Mouse (Mus musculus) mouse trophoblast stem cell (cell line): Measurements from ENCODE around the gene Ifnk.

Experiments used
- in situ Hi-C, 2 experiments: fragments of 300-500 bp; cut with MseI, MboI; formaldehyde crosslinking; loops; 2 replicates in 1 of 2; 3 replicates in 1 of 2; pipeline ENCODE4 v1.15.1; 2025

The Ifnk gene

GRCm38 (mm10) chr4:35151756-35152155 lies at the start of gene Ifnk:
Gene Ifnk (plus strand): TSS chr4:35152056.
- in situ Hi-C loops, result loop anchor here in 1 of 2 experiments (10.0 kb wide), 1 partner anchor 197 kb away; no protein-coding TSS in a partner anchor

GRCm38 (mm10) chr4:35105115-35105773 lies 46.6 kb upstream of the Ifnk start:
- in situ Hi-C loops, result no loop called here

- in situ Hi-C loops, result no loop called here
Measured at GRCm38 (mm10) chr4:35112452-35112851, 39.4 kb upstream of the Ifnk start.

- in situ Hi-C loops, result no loop called here
Measured at GRCm38 (mm10) chr4:35113516-35114248, 38.2 kb upstream of the Ifnk start.

GRCm38 (mm10) chr4:35114950-35115349 lies 36.9 kb upstream of the Ifnk start:
- in situ Hi-C loops, result no loop called here

- in situ Hi-C loops, result no loop called here
Measured at GRCm38 (mm10) chr4:35115933-35116332, 35.9 kb upstream of the Ifnk start.

GRCm38 (mm10) chr4:35117144-35117543 lies 34.7 kb upstream of the Ifnk start:
- in situ Hi-C loops, result no loop called here

- in situ Hi-C loops, result no loop called here
Measured at GRCm38 (mm10) chr4:35118851-35119250, 33.0 kb upstream of the Ifnk start.

- in situ Hi-C loops, result no loop called here
Measured at GRCm38 (mm10) chr4:35120159-35120558, 31.7 kb upstream of the Ifnk start.

GRCm38 (mm10) chr4:35120575-35120974 lies 31.3 kb upstream of the Ifnk start:
- in situ Hi-C loops, result no loop called here

GRCm38 (mm10) chr4:35121060-35121459 lies 30.8 kb upstream of the Ifnk start:
- in situ Hi-C loops, result no loop called here

GRCm38 (mm10) chr4:35123087-35123486 lies 28.8 kb upstream of the Ifnk start:
- in situ Hi-C loops, result no loop called here

- in situ Hi-C loops, result no loop called here
Measured at GRCm38 (mm10) chr4:35124027-35124426, 27.8 kb upstream of the Ifnk start.

- in situ Hi-C loops, result no loop called here
Measured at GRCm38 (mm10) chr4:35125299-35125777, 26.5 kb upstream of the Ifnk start.

- in situ Hi-C loops, result no loop called here
Measured at GRCm38 (mm10) chr4:35126776-35127175, 25.1 kb upstream of the Ifnk start.

GRCm38 (mm10) chr4:35127759-35128158 lies 24.1 kb upstream of the Ifnk start:
- in situ Hi-C loops, result no loop called here

GRCm38 (mm10) chr4:35130411-35130948 lies 21.4 kb upstream of the Ifnk start:
- in situ Hi-C loops, result no loop called here

- in situ Hi-C loops, result no loop called here
Measured at GRCm38 (mm10) chr4:35131592-35131991, 20.3 kb upstream of the Ifnk start.

- in situ Hi-C loops, result no loop called here
Measured at GRCm38 (mm10) chr4:35133411-35133810, 18.4 kb upstream of the Ifnk start.

- in situ Hi-C loops, result no loop called here
Measured at GRCm38 (mm10) chr4:35134846-35135611, 16.8 kb upstream of the Ifnk start.

- in situ Hi-C loops, result no loop called here
Measured at GRCm38 (mm10) chr4:35135806-35136205, 16.1 kb upstream of the Ifnk start.

GRCm38 (mm10) chr4:35136996-35137395 lies 14.9 kb upstream of the Ifnk start:
- in situ Hi-C loops, result no loop called here
